Mouse (Mus musculus): ENCODE results near the gene Limch1.

GRCm38 (mm10) chr5:66886410-66887120, 140.9 kb downstream of the Limch1 start:
- TF ChIP-seq GATA1 (IDR thresholded peaks at IDR 0.05; ENCODE audit: borderline replicate concordance, low read length) (no peak), CTCF (IDR thresholded peaks at IDR 0.05; ENCODE audit: low read depth, low read length) (no peak)
